Mouse (Mus musculus): ENCODE measurements at regions not wholly inside any gene's neighbourhood (a gene's known extent, or its start where the extent isn't known, plus 50 kb on each side); places are given as distances from the start of the nearest gene placed in this dataset.

GRCm38 (mm10) chr13:58477253-58477652, 74.1 kb upstream of the Hnrnpk start:
- no peaks in the 10 kb centered on the region for H3K36me3 ChIP-seq (ENCODE audit: control insufficient read depth, insufficient read depth, low read length)
- no peak overlapping the region for H3K9ac ChIP-seq (replicated peaks; ENCODE audit: low read depth, low read length)
- H3K4me1 ChIP-seq (ENCODE audit: control insufficient read depth, insufficient read depth, low read length), result no peaks in the 10 kb centered on the region
- H3K27ac ChIP-seq (ENCODE audit: low read length), result no peak overlapping the region
- 91% methylated on average over 6 of the region's 6 CpGs for WGBS
- ATAC-seq (ENCODE audit: insufficient number of reproducible peaks, insufficient read depth, low FRiP score, low read depth), result no peak
- no peak overlapping the region for H3K4me3 ChIP-seq (ENCODE audit: low read depth, low read length)
- H3K27me3 ChIP-seq (ENCODE audit: control insufficient read depth, insufficient read depth, low read length), result 0 out of 2 replicates have a peak, but pooled peaks cover 3% of the 10 kb centered on the region
- H3K9me3 ChIP-seq (ENCODE audit: control insufficient read depth, low read depth, low read length), result no peaks in the 10 kb centered on the region
- H3K4me2 ChIP-seq (replicated peaks; ENCODE audit: low read depth, low read length), result no peak overlapping the region

GRCm38 (mm10) chr13:58476033-58476830, 73.1 kb upstream of the Hnrnpk start:
- H3K4me3 ChIP-seq (ENCODE audit: low read depth, low read length), result no peak overlapping the region
- no peak for ATAC-seq (ENCODE audit: insufficient number of reproducible peaks, insufficient read depth, low FRiP score, low read depth)
- H3K4me2 ChIP-seq (replicated peaks; ENCODE audit: low read depth, low read length), result no peak overlapping the region
- WGBS, result 36% methylated on average over 8 of the region's 9 CpGs
- no peaks in the 10 kb centered on the region for H3K9me3 ChIP-seq (ENCODE audit: control insufficient read depth, low read depth, low read length)
- H3K9ac ChIP-seq (replicated peaks; ENCODE audit: low read depth, low read length), result no peak overlapping the region
- no peak overlapping the region for H3K27ac ChIP-seq (ENCODE audit: low read length)
- 0 out of 2 replicates have a peak, but pooled peaks cover 3% of the 10 kb centered on the region for H3K27me3 ChIP-seq (ENCODE audit: control insufficient read depth, insufficient read depth, low read length)
- H3K36me3 ChIP-seq (ENCODE audit: control insufficient read depth, insufficient read depth, low read length), result no peaks in the 10 kb centered on the region
- H3K4me1 ChIP-seq (ENCODE audit: control insufficient read depth, insufficient read depth, low read length), result no peaks in the 10 kb centered on the region

- H3K4me3 ChIP-seq (ENCODE audit: low read depth, low read length), result no peak overlapping the region
- 0 out of 2 replicates have a peak, but pooled peaks cover 3% of the 10 kb centered on the region for H3K27me3 ChIP-seq (ENCODE audit: control insufficient read depth, insufficient read depth, low read length)
- ATAC-seq (ENCODE audit: insufficient number of reproducible peaks, insufficient read depth, low FRiP score, low read depth), result peak; percentile 76; the same call in 1 of the 2 replicates
- WGBS, result 40% methylated on average over 6 of the region's 6 CpGs
- no peaks in the 10 kb centered on the region for H3K36me3 ChIP-seq (ENCODE audit: control insufficient read depth, insufficient read depth, low read length)
- H3K4me2 ChIP-seq (replicated peaks; ENCODE audit: low read depth, low read length), result no peak overlapping the region
- H3K9me3 ChIP-seq (ENCODE audit: control insufficient read depth, low read depth, low read length), result no peaks in the 10 kb centered on the region
- no peaks in the 10 kb centered on the region for H3K4me1 ChIP-seq (ENCODE audit: control insufficient read depth, insufficient read depth, low read length)
- no peak overlapping the region for H3K27ac ChIP-seq (ENCODE audit: low read length)
- no peak overlapping the region for H3K9ac ChIP-seq (replicated peaks; ENCODE audit: low read depth, low read length)
These were observed 72.4 kb upstream of the Hnrnpk start for GRCm38 (mm10) chr13:58475495-58475894.

GRCm38 (mm10) chr13:58472455-58472854, 69.3 kb upstream of the Hnrnpk start:
- Histone ChIP-seq H3K27ac (ENCODE audit: low read length) (no peak overlapping the region), H3K36me3 (ENCODE audit: control insufficient read depth, insufficient read depth, low read length) (no peaks in the 10 kb centered on the region), H3K4me1 (ENCODE audit: control insufficient read depth, insufficient read depth, low read length) (no peaks in the 10 kb centered on the region), H3K4me2 (replicated peaks; ENCODE audit: low read depth, low read length) (no peak overlapping the region), H3K4me3 (ENCODE audit: low read depth, low read length) (no peak overlapping the region), H3K9me3 (ENCODE audit: control insufficient read depth, low read depth, low read length) (no peaks in the 10 kb centered on the region), H3K27me3 (ENCODE audit: control insufficient read depth, insufficient read depth, low read length) (0 out of 2 replicates have a peak, but pooled peaks cover 3% of the 10 kb centered on the region), H3K9ac (replicated peaks; ENCODE audit: low read depth, low read length) (no peak overlapping the region)
- 80% methylated on average over 14 of the region's 14 CpGs for WGBS
- ATAC-seq (ENCODE audit: insufficient number of reproducible peaks, insufficient read depth, low FRiP score, low read depth), result no peak

- Histone ChIP-seq H3K27me3 (ENCODE audit: control insufficient read depth, insufficient read depth, low read length) (0 out of 2 replicates have a peak, but pooled peaks cover 3% of the 10 kb centered on the region), H3K36me3 (ENCODE audit: control insufficient read depth, insufficient read depth, low read length) (no peaks in the 10 kb centered on the region), H3K4me3 (ENCODE audit: low read depth, low read length) (peak overlapping the region; percentile 9; the same call in 1 of the 2 replicates), H3K4me1 (ENCODE audit: control insufficient read depth, insufficient read depth, low read length) (no peaks in the 10 kb centered on the region), H3K9me3 (ENCODE audit: control insufficient read depth, low read depth, low read length) (no peaks in the 10 kb centered on the region), H3K4me2 (replicated peaks; ENCODE audit: low read depth, low read length) (peak overlapping the region; percentile 40), H3K9ac (replicated peaks; ENCODE audit: low read depth, low read length) (no peak overlapping the region), H3K27ac (ENCODE audit: low read length) (no peak overlapping the region)
- no peak for ATAC-seq (ENCODE audit: insufficient number of reproducible peaks, insufficient read depth, low FRiP score, low read depth)
- 10% methylated on average over 16 of the region's 16 CpGs for WGBS
These were observed 68.6 kb upstream of the Hnrnpk start for GRCm38 (mm10) chr13:58471704-58472103.

GRCm38 (mm10) chr13:58469731-58470130, 66.6 kb upstream of the Hnrnpk start:
- no peak for ATAC-seq (ENCODE audit: insufficient number of reproducible peaks, insufficient read depth, low FRiP score, low read depth)
- H3K27ac ChIP-seq (ENCODE audit: low read length), result no peak overlapping the region
- WGBS, result 26% methylated on average over 6 of the region's 6 CpGs
- no peaks in the 10 kb centered on the region for H3K9me3 ChIP-seq (ENCODE audit: control insufficient read depth, low read depth, low read length)
- no peak overlapping the region for H3K4me2 ChIP-seq (replicated peaks; ENCODE audit: low read depth, low read length)
- no peak overlapping the region for H3K9ac ChIP-seq (replicated peaks; ENCODE audit: low read depth, low read length)
- 0 out of 2 replicates have a peak, but pooled peaks cover 3% of the 10 kb centered on the region for H3K27me3 ChIP-seq (ENCODE audit: control insufficient read depth, insufficient read depth, low read length)
- H3K36me3 ChIP-seq (ENCODE audit: control insufficient read depth, insufficient read depth, low read length), result no peaks in the 10 kb centered on the region
- no peak overlapping the region for H3K4me3 ChIP-seq (ENCODE audit: low read depth, low read length)
- H3K4me1 ChIP-seq (ENCODE audit: control insufficient read depth, insufficient read depth, low read length), result no peaks in the 10 kb centered on the region

GRCm38 (mm10) chr13:58467097-58467642, 64.0 kb upstream of the Hnrnpk start:
- WGBS, result 70% methylated on average over 10 of the region's 10 CpGs
- peak overlapping the region; percentile 61; the same call in 1 of the 2 replicates for H3K27ac ChIP-seq (ENCODE audit: low read length)

GRCm38 (mm10) chr13:58465206-58466104, 62.3 kb upstream of the Hnrnpk start:
- H3K4me3 ChIP-seq (ENCODE audit: low read depth, low read length), result no peak overlapping the region
- no peaks in the 10 kb centered on the region for H3K4me1 ChIP-seq (ENCODE audit: control insufficient read depth, insufficient read depth, low read length)
- H3K4me2 ChIP-seq (replicated peaks; ENCODE audit: low read depth, low read length), result no peak overlapping the region
- H3K27me3 ChIP-seq (ENCODE audit: control insufficient read depth, insufficient read depth, low read length), result no peaks in the 10 kb centered on the region
- no peak overlapping the region for H3K9ac ChIP-seq (replicated peaks; ENCODE audit: low read depth, low read length)
- ATAC-seq (ENCODE audit: insufficient number of reproducible peaks, insufficient read depth, low FRiP score, low read depth), result no peak
- WGBS, result 74% methylated on average over 13 of the region's 13 CpGs
- no peaks in the 10 kb centered on the region for H3K36me3 ChIP-seq (ENCODE audit: control insufficient read depth, insufficient read depth, low read length)
- no peak overlapping the region for H3K27ac ChIP-seq (ENCODE audit: low read length)
- no peaks in the 10 kb centered on the region for H3K9me3 ChIP-seq (ENCODE audit: control insufficient read depth, low read depth, low read length)

More at GRCm38 (mm10) chr13:58467097-58467642, 64.0 kb upstream of the Hnrnpk start:
- ATAC-seq (ENCODE audit: insufficient number of reproducible peaks, insufficient read depth, low FRiP score, low read depth), result 0 out of 2 replicates have a peak, but pooled peaks have one; percentile 42
- H3K4me1 ChIP-seq (ENCODE audit: control insufficient read depth, insufficient read depth, low read length), result no peaks in the 10 kb centered on the region
- no peak overlapping the region for H3K4me2 ChIP-seq (replicated peaks; ENCODE audit: low read depth, low read length)
- no peaks in the 10 kb centered on the region for H3K9me3 ChIP-seq (ENCODE audit: control insufficient read depth, low read depth, low read length)
- no peaks in the 10 kb centered on the region for H3K27me3 ChIP-seq (ENCODE audit: control insufficient read depth, insufficient read depth, low read length)
- no peaks in the 10 kb centered on the region for H3K36me3 ChIP-seq (ENCODE audit: control insufficient read depth, insufficient read depth, low read length)
- H3K9ac ChIP-seq (replicated peaks; ENCODE audit: low read depth, low read length), result no peak overlapping the region
- H3K4me3 ChIP-seq (ENCODE audit: low read depth, low read length), result no peak overlapping the region

Measured in stomach, embryonic 14.5 days (tissue).